Mouse (Mus musculus) hindbrain, embryonic 15.5 days (tissue): Measurements from ENCODE around the gene Pde4dip. TPM values are rescaled to one million over a fixed set of nuclear protein-coding genes. Genes with fewer than 3 reads are reported as not detected.

ENCODE experiments used
- ATAC-seq: fragments of 200-750 bp; cut with Nextera tagmentation; 2 replicates; pipeline ENCODE4 v1.8.0; 2017; ENCODE audit warnings: low read depth, moderate number of reproducible peaks, moderate TSS enrichment; ENCODE audit not compliant: low FRiP score
- H3K27ac ChIP-seq: fragments of 300-500 bp; sonication (generic); replicated peaks from 2 replicates; pipeline ENCODE4 v1.5.1; 2015; ENCODE audit warnings: mild to moderate bottlenecking, inconsistent platforms
- H3K27me3 ChIP-seq: fragments of 300-500 bp; sonication (generic); 2 replicates; pipeline ENCODE4 v1.6.1; 2015; ENCODE audit warnings: control low read depth, inconsistent platforms
- H3K36me3 ChIP-seq: fragments of 300-500 bp; sonication (generic); 2 replicates; pipeline ENCODE4 v1.6.1; 2015; ENCODE audit warnings: control low read depth, inconsistent platforms
- H3K4me1 ChIP-seq: fragments of 300-500 bp; sonication (generic); replicated peaks from 2 replicates; pipeline ENCODE4 v1.6.1; 2015; ENCODE audit warnings: control low read depth, inconsistent platforms
- H3K4me2 ChIP-seq: fragments of 300-500 bp; sonication (generic); 2 replicates; pipeline ENCODE4 v1.6.1; 2015; ENCODE audit warnings: moderate library complexity, mild to moderate bottlenecking, inconsistent platforms
- H3K4me3 ChIP-seq: fragments of 300-500 bp; sonication (generic); 2 replicates; pipeline ENCODE4 v1.5.1; 2015; ENCODE audit warnings: mild to moderate bottlenecking, inconsistent platforms
- H3K9ac ChIP-seq: fragments of 300-500 bp; sonication (generic); 2 replicates; pipeline ENCODE4 v1.6.1; 2015; ENCODE audit warnings: inconsistent platforms
- H3K9me3 ChIP-seq: fragments of 300-500 bp; sonication (generic); 2 replicates; pipeline ENCODE4 v1.6.1; 2016; ENCODE audit warnings: control low read depth, inconsistent platforms
- WGBS: fragments of 180-500 bp; shearing (Covaris S2); methylation state at CpG from one replicate; pipeline ENCODE4 v1.1.7; 2015; 5-methylcytosine and 5-hydroxymethylcytosine counted together
- polyA plus RNA-seq: library from polyadenylated mRNA; unstranded; fragments of >200 nt; fragmentation: Nextera tagmentation; extraction: Ambion mirVana; gene quantifications from 2 replicates; pipeline ENCODE4 v1.2.1, GENCODE M21; 2015

Gene Pde4dip
- polyA plus RNA-seq, 1 experiment from 2014 or later = 66.1 TPM

GRCm38 (mm10) chr3:97789317-97789716 lies 99.2 kb downstream of the Pde4dip start:
- H3K27me3 ChIP-seq = no peaks in the 10 kb centered on the region
- no peak for ATAC-seq

GRCm38 (mm10) chr3:97776195-97776594 lies 112.3 kb downstream of the Pde4dip start:
- H3K27ac ChIP-seq = no peak overlapping the region
- H3K4me2 ChIP-seq = no peak overlapping the region
- ATAC-seq = no peak
- H3K36me3 ChIP-seq = no peaks in the 10 kb centered on the region
- no peak overlapping the region for H3K4me3 ChIP-seq
- H3K4me1 ChIP-seq = no peaks in the 10 kb centered on the region
- no peaks in the 10 kb centered on the region for H3K27me3 ChIP-seq
- H3K9me3 ChIP-seq = no peaks in the 10 kb centered on the region
- 39% methylated on average over 4 of the region's 4 CpGs for WGBS
- no peak overlapping the region for H3K9ac ChIP-seq

More at GRCm38 (mm10) chr3:97789317-97789716, 99.2 kb downstream of the Pde4dip start:
- no peaks in the 10 kb centered on the region for H3K9me3 ChIP-seq
- no peak overlapping the region for H3K4me3 ChIP-seq
- H3K36me3 ChIP-seq = peaks cover 16% of the 10 kb centered on the region; the same call in 1 of the 2 replicates
- H3K4me2 ChIP-seq = no peak overlapping the region
- H3K9ac ChIP-seq = no peak overlapping the region
- no peak overlapping the region for H3K27ac ChIP-seq
- H3K4me1 ChIP-seq = no peaks in the 10 kb centered on the region

- no peak overlapping the region for H3K4me3 ChIP-seq
Observed at GRCm38 (mm10) chr3:97775742-97776141, 112.8 kb downstream of the Pde4dip start.

DNA sequence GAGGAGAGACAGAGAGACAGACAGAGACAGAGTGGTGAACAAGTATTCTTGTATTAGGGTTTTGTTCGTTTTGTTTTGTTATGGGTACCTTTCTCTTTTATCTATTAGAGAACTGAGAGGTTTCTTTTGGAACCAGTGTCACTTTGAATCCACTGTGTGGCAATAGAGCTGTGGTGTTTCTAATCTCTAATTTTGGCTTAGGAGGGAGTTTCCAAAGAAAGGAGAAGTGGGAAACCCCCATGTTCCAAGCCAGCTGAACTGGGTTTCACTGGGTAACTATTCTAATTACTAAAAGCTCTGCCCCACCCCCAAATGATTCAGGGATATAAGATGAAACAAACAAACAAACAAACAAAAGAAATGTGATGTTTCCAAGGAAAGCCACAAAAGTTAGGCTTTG lies 113.6 kb downstream of the Pde4dip start:
- Histone ChIP-seq H3K4me2 (no peak overlapping the region), H3K27me3 (no peaks in the 10 kb centered on the region), H3K4me3 (no peak overlapping the region), H3K27ac (no peak overlapping the region), H3K4me1 (no peaks in the 10 kb centered on the region), H3K9me3 (no peaks in the 10 kb centered on the region), H3K9ac (no peak overlapping the region), H3K36me3 (no peaks in the 10 kb centered on the region)
- 74% methylated on average over 1 of the region's 1 CpGs for WGBS
- ATAC-seq = no peak

More at GRCm38 (mm10) chr3:97775742-97776141, 112.8 kb downstream of the Pde4dip start:
- no peak for ATAC-seq
- H3K4me2 ChIP-seq = no peak overlapping the region
- no peaks in the 10 kb centered on the region for H3K27me3 ChIP-seq
- no peaks in the 10 kb centered on the region for H3K36me3 ChIP-seq
- no peaks in the 10 kb centered on the region for H3K9me3 ChIP-seq
- no peaks in the 10 kb centered on the region for H3K4me1 ChIP-seq
- H3K9ac ChIP-seq = no peak overlapping the region
- no peak overlapping the region for H3K27ac ChIP-seq
- 71% methylated on average over 2 of the region's 2 CpGs for WGBS

- H3K27ac ChIP-seq = peak overlapping the region; percentile 94
- peaks cover 43% of the 10 kb centered on the region for H3K4me1 ChIP-seq
- H3K9ac ChIP-seq = peak overlapping the region; percentile 67
- peak overlapping the region; percentile 63 for H3K4me3 ChIP-seq
- H3K4me2 ChIP-seq = peak overlapping the region; percentile 86
- H3K36me3 ChIP-seq = no peaks in the 10 kb centered on the region
- no peaks in the 10 kb centered on the region for H3K9me3 ChIP-seq
- WGBS = 3% methylated on average over 47 of the region's 47 CpGs
- ATAC-seq = peak; percentile 98
- H3K27me3 ChIP-seq = no peaks in the 10 kb centered on the region
Observed at GRCm38 (mm10) chr3:97767771-97768762, 120.4 kb downstream of the Pde4dip start.

DNA sequence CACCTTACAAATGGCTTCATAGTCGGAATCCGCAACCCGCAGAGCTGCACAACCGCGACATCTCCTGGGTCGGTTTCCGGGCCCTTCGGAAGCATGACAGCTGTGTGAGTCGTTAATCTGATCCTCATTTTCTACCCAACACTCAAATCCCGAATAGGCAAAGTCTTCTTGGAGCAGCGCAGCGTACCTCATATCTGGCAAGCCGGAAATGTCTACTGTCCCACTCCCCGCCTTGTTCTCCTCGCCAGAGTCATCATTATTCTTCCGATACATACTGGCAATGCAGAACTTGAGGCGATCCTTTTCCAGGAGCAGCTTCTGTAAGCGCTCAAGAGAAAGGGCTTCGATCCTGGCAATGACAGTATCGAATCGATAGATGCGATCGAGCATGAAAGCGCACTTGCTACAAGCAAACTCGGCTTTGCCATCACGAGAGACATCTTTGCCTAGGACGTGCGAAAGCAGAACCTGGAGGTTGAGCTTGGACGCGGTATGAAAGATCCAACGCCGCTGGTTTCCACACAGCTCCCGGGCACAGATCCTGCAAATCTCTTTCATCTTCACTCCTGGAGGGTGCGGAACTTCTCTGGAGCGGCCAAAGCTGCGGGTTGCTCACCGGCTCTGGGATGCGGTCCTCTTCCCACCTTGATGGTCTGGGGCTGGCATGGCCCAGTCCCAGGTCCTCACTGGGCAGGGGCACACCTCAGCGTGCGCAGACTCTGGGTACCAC lies 121.3 kb downstream of the Pde4dip start:
- H3K9me3 ChIP-seq = no peaks in the 10 kb centered on the region

GRCm38 (mm10) chr3:97766459-97766858 lies 122.0 kb downstream of the Pde4dip start:
- Histone ChIP-seq H3K27me3 (no peaks in the 10 kb centered on the region), H3K4me2 (peak overlapping the region; percentile 86), H3K9me3 (no peaks in the 10 kb centered on the region), H3K9ac (peak overlapping the region; percentile 67), H3K4me3 (peak overlapping the region; percentile 63), H3K36me3 (no peaks in the 10 kb centered on the region), H3K4me1 (peaks cover 55% of the 10 kb centered on the region), H3K27ac (no peak overlapping the region)
- WGBS = 47% methylated on average over 9 of the region's 9 CpGs
- ATAC-seq = no peak

More for the DNA sequence above, 121.3 kb downstream of the Pde4dip start:
- Histone ChIP-seq H3K27ac (peak overlapping the region; percentile 94), H3K27me3 (no peaks in the 10 kb centered on the region), H3K4me2 (peak overlapping the region; percentile 86), H3K36me3 (no peaks in the 10 kb centered on the region), H3K4me3 (peak overlapping the region; percentile 63), H3K9ac (peak overlapping the region; percentile 67), H3K4me1 (peaks cover 52% of the 10 kb centered on the region)
- ATAC-seq = peak; percentile 93; the same call in 1 of the 2 replicates
- WGBS = 3% methylated on average over 40 of the region's 40 CpGs

DNA sequence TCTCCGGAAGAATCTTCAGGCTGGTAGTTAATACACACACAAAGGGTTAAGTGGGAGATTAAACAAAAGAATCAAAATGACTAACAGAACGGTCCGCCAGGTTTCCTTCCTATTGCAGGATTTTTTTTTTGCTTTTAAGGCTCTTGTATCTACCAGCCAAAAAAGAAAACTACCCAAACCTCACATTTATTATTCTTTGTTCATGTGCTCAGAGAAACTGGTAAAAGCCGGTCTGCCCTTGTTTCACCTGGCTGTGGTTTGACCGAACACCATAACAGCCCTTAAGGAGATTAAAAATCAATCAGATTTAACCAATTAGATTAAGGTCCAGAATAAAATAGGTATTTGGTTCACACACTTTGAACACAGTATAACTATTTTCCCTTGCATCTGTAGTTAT lies 124.4 kb downstream of the Pde4dip start:
- no peak overlapping the region; the same call in 1 of the 2 replicates for H3K27ac ChIP-seq
- no peaks in the 10 kb centered on the region for H3K9me3 ChIP-seq
- peak overlapping the region; percentile 36 for H3K4me3 ChIP-seq
- no peak for ATAC-seq
- peaks cover 4% of the 10 kb centered on the region for H3K36me3 ChIP-seq
- H3K9ac ChIP-seq = peak overlapping the region; percentile 38
- peaks cover 59% of the 10 kb centered on the region for H3K4me1 ChIP-seq
- H3K27me3 ChIP-seq = no peaks in the 10 kb centered on the region
- WGBS = 52% methylated on average over 5 of the region's 5 CpGs
- H3K4me2 ChIP-seq = peak overlapping the region; percentile 86

DNA sequence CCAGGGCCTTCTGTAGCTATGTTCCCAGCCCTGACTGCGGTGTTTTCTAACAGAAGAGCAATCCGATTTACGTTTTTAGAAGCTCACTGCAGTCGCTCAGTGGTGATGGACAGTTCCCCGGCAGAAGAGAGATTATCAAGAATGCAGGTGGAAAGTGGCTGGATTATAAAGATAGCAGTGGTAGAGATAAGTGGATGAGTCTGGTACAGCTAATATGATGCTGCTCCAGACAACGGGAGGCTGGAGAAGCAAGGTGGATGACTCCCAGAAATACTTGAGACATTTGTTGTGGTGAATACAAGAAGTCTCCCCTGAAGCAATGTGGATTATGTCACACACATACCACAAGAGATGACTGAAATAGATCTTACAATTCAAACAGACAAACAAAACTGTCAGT lies 126.6 kb downstream of the Pde4dip start:
- ATAC-seq = no peak
- H3K4me2 ChIP-seq = no peak overlapping the region; the same call in 1 of the 2 replicates
- peaks cover 23% of the 10 kb centered on the region for H3K36me3 ChIP-seq
- no peaks in the 10 kb centered on the region for H3K27me3 ChIP-seq
- no peak overlapping the region for H3K9ac ChIP-seq
- H3K4me3 ChIP-seq = no peak overlapping the region
- no peak overlapping the region for H3K27ac ChIP-seq
- H3K9me3 ChIP-seq = no peaks in the 10 kb centered on the region
- WGBS = 89% methylated on average over 6 of the region's 6 CpGs
- H3K4me1 ChIP-seq = peaks cover 51% of the 10 kb centered on the region

DNA sequence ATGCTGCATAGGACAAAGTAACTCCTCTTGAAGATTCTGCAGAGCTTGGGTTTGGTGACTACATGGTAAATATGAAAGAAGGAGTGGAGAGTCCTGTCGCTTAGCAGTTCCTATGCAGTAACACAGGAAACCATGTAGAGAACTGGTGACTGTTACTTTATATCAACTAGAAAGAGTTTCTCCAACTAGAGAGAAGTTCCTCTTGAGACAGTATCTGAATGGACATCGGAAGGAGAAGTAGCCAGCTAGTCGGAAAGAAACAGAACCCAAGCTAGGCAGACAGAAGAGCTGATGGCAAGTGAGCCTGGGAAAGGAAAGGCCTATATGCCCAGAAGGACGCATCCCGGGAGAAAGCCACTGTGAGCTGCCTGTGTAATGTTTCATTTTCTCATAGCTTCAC lies 127.3 kb downstream of the Pde4dip start:
- Histone ChIP-seq H3K4me3 (no peak overlapping the region), H3K9ac (no peak overlapping the region), H3K36me3 (peaks cover 29% of the 10 kb centered on the region), H3K4me2 (no peak overlapping the region), H3K9me3 (no peaks in the 10 kb centered on the region), H3K27me3 (no peaks in the 10 kb centered on the region), H3K4me1 (peaks cover 45% of the 10 kb centered on the region), H3K27ac (no peak overlapping the region)
- no peak for ATAC-seq
- 91% methylated on average over 5 of the region's 5 CpGs for WGBS

- Histone ChIP-seq H3K4me3 (no peak overlapping the region), H3K36me3 (peaks cover 41% of the 10 kb centered on the region), H3K4me1 (peaks cover 33% of the 10 kb centered on the region), H3K9ac (no peak overlapping the region), H3K27me3 (no peaks in the 10 kb centered on the region), H3K4me2 (no peak overlapping the region), H3K27ac (no peak overlapping the region), H3K9me3 (no peaks in the 10 kb centered on the region)
- ATAC-seq = no peak
- 92% methylated on average over 5 of the region's 5 CpGs for WGBS
Observed at GRCm38 (mm10) chr3:97759846-97760245, 128.7 kb downstream of the Pde4dip start.

DNA sequence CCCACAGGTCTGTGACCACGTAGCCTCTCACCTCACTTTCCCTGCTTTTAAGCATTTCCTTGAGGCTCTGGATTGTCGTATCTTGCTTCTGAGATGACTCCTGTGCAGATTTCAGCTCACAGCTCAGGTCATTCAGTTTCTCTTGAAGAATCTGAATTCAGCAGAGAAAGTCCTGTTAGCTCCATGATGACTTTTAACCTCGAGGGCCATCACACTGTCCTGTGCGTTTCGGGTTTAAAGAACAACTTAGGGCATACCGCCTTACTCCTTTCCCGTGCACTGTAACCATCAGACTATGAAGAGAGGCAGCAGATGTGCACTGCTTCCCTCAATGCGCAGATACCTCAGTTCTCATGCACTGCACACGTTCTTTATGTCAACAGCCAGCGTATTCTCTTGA lies 131.0 kb downstream of the Pde4dip start:
- no peak for ATAC-seq
- H3K27me3 ChIP-seq = no peaks in the 10 kb centered on the region
- 96% methylated on average over 10 of the region's 10 CpGs for WGBS
- H3K4me2 ChIP-seq = no peak overlapping the region
- no peak overlapping the region for H3K9ac ChIP-seq
- H3K4me1 ChIP-seq = peaks cover 10% of the 10 kb centered on the region
- H3K36me3 ChIP-seq = peaks cover 64% of the 10 kb centered on the region
- H3K4me3 ChIP-seq = no peak overlapping the region
- H3K9me3 ChIP-seq = no peaks in the 10 kb centered on the region
- H3K27ac ChIP-seq = no peak overlapping the region
